Mouse (Mus musculus) hindbrain, embryonic 16.5 days (tissue): ENCODE measurements around the gene Vps26a. TPM values are rescaled to one million over a fixed set of nuclear protein-coding genes. Genes with fewer than 3 reads are reported as not detected.

Experiments
- ATAC-seq: fragments of 200-750 bp; cut with Nextera tagmentation; 2 replicates; pipeline ENCODE4 v1.8.0; 2017; ENCODE audit warnings: moderate TSS enrichment, moderate library complexity
- H3K27ac ChIP-seq: fragments of 300-500 bp; sonication (generic); 2 replicates; pipeline ENCODE4 v1.5.1; 2014; ENCODE audit warnings: low read depth, mild to moderate bottlenecking, control low read depth, low read length, moderate library complexity
- H3K27me3 ChIP-seq: fragments of 300-500 bp; sonication (generic); replicated peaks from 2 replicates; pipeline ENCODE4 v1.6.1; 2014; ENCODE audit warnings: low read length; ENCODE audit not compliant: control insufficient read depth, insufficient read depth
- H3K36me3 ChIP-seq: fragments of 300-500 bp; sonication (generic); 2 replicates; pipeline ENCODE4 v1.6.1; 2014; ENCODE audit warnings: mild to moderate bottlenecking, low read length, moderate library complexity, mixed read lengths; ENCODE audit not compliant: control insufficient read depth, insufficient read depth
- H3K4me1 ChIP-seq: fragments of 300-500 bp; sonication (generic); 2 replicates; pipeline ENCODE4 v1.6.1; 2014; ENCODE audit warnings: low read depth, low read length; ENCODE audit not compliant: control insufficient read depth, insufficient read depth
- H3K4me2 ChIP-seq: fragments of 300-500 bp; sonication (generic); 2 replicates; pipeline ENCODE4 v1.6.1; 2014; ENCODE audit warnings: mild to moderate bottlenecking, low read length, control low read depth, moderate library complexity
- H3K4me3 ChIP-seq: fragments of 300-500 bp; sonication (generic); 2 replicates; pipeline ENCODE4 v1.5.1; 2014; ENCODE audit warnings: mild to moderate bottlenecking, low read length, control low read depth, moderate library complexity
- H3K9ac ChIP-seq: fragments of 300-500 bp; sonication (generic); 2 replicates; pipeline ENCODE4 v1.6.1; 2014; ENCODE audit warnings: low read depth, mild to moderate bottlenecking, control low read depth, low read length, moderate library complexity
- H3K9me3 ChIP-seq: fragments of 300-500 bp; sonication (generic); 2 replicates; pipeline ENCODE4 v1.6.1; 2014; ENCODE audit warnings: mild to moderate bottlenecking, low read length, moderate library complexity; ENCODE audit not compliant: control insufficient read depth
- WGBS: fragments of 180-500 bp; shearing (Covaris S2); extraction: QIAGEN DNeasy Blood & Tissue Kit; methylation state at CpG from one replicate; pipeline ENCODE4 v1.1.7; 2014; 5-methylcytosine and 5-hydroxymethylcytosine counted together
- polyA plus RNA-seq: library from polyadenylated mRNA; unstranded; fragments of >200 nt; fragmentation: Nextera tagmentation; extraction: Ambion mirVana; gene quantifications from 2 replicates; pipeline ENCODE4 v1.2.1, GENCODE M21; 2015

Gene Vps26a
- polyA plus RNA-seq, 1 experiment from 2014 or later = 61.1 TPM

GRCm38 (mm10) chr10:62512855-62513254, 26.2 kb upstream of the Vps26a start:
- H3K4me1 ChIP-seq = no peaks in the 10 kb centered on the region
- WGBS = 95% methylated on average over 4 of the region's 4 CpGs
- no peaks in the 10 kb centered on the region for H3K36me3 ChIP-seq
- no peaks in the 10 kb centered on the region for H3K27me3 ChIP-seq
- H3K9ac ChIP-seq = no peak overlapping the region
- no peak overlapping the region for H3K4me2 ChIP-seq
- H3K4me3 ChIP-seq = no peak overlapping the region
- ATAC-seq = no peak
- H3K9me3 ChIP-seq = no peaks in the 10 kb centered on the region
- no peak overlapping the region for H3K27ac ChIP-seq

GRCm38 (mm10) chr10:62511528-62511927, 24.9 kb upstream of the Vps26a start:
- ATAC-seq = no peak
- Histone ChIP-seq H3K4me1 (no peaks in the 10 kb centered on the region), H3K9me3 (no peaks in the 10 kb centered on the region), H3K27ac (no peak overlapping the region), H3K27me3 (no peaks in the 10 kb centered on the region; the same call in 1 of the 2 replicates), H3K9ac (no peak overlapping the region), H3K4me2 (no peak overlapping the region), H3K36me3 (no peaks in the 10 kb centered on the region), H3K4me3 (no peak overlapping the region)
- WGBS = 81% methylated on average over 6 of the region's 6 CpGs

DNA sequence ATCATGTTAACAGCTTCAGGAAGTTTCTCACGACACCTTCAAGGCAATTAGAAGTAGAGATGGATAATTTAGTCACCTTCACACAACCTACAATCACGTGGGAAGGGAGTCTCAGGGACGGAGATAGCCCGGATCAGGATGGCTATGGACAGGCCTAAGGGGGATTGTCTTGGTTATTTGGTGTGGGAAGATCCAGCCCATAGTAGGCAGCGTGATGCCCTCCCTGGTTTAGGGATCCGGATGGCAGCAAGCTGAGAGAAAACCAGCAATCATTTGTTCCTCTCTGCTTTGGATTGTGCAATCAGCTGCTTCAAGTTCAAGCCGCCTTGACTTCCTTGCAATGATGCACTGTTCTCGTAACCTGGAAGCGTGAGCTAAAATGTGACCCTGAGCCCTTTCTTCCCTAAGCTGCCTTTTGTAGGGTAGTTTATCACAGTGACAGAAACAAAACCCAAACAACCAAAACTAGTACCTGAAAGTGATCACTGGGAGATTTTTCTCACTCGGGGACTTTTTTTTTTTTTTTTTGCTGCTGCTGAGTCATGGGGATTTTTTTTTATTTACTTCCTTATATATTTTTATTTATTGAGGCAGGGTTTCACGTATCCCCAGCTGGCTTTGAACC, 22.5 kb upstream of the Vps26a start:
- Histone ChIP-seq H3K4me1 (no peaks in the 10 kb centered on the region), H3K9ac (no peak overlapping the region), H3K27ac (no peak overlapping the region), H3K4me2 (no peak overlapping the region; the same call in 1 of the 2 replicates), H3K36me3 (no peaks in the 10 kb centered on the region), H3K9me3 (no peaks in the 10 kb centered on the region), H3K4me3 (no peak overlapping the region), H3K27me3 (no peaks in the 10 kb centered on the region; the same call in 1 of the 2 replicates)
- ATAC-seq = no peak
- 74% methylated on average over 11 of the region's 11 CpGs for WGBS

GRCm38 (mm10) chr10:62508459-62508858, 21.9 kb upstream of the Vps26a start:
- peak overlapping the region; percentile 63 for H3K4me2 ChIP-seq
- no peak for ATAC-seq
- peak overlapping the region; percentile 36 for H3K4me3 ChIP-seq
- no peaks in the 10 kb centered on the region for H3K4me1 ChIP-seq
- H3K9me3 ChIP-seq = no peaks in the 10 kb centered on the region
- H3K27me3 ChIP-seq = no peaks in the 10 kb centered on the region; the same call in 1 of the 2 replicates
- H3K36me3 ChIP-seq = no peaks in the 10 kb centered on the region
- 0 out of 2 replicates have a peak overlapping the region, but pooled peaks have one; percentile 29 for H3K27ac ChIP-seq
- 9% methylated on average over 11 of the region's 11 CpGs for WGBS
- peak overlapping the region; percentile 54; the same call in 1 of the 2 replicates for H3K9ac ChIP-seq

- Histone ChIP-seq H3K27me3 (no peaks in the 10 kb centered on the region; the same call in 1 of the 2 replicates), H3K9ac (no peak overlapping the region; the same call in 1 of the 2 replicates), H3K4me2 (peak overlapping the region; percentile 63), H3K4me1 (no peaks in the 10 kb centered on the region), H3K27ac (peak overlapping the region; percentile 56; the same call in 1 of the 2 replicates), H3K9me3 (no peaks in the 10 kb centered on the region), H3K36me3 (no peaks in the 10 kb centered on the region), H3K4me3 (peak overlapping the region; percentile 36)
- 20% methylated on average over 18 of the region's 18 CpGs for WGBS
- no peak for ATAC-seq
Observed at GRCm38 (mm10) chr10:62507591-62508308, 21.1 kb upstream of the Vps26a start.

DNA sequence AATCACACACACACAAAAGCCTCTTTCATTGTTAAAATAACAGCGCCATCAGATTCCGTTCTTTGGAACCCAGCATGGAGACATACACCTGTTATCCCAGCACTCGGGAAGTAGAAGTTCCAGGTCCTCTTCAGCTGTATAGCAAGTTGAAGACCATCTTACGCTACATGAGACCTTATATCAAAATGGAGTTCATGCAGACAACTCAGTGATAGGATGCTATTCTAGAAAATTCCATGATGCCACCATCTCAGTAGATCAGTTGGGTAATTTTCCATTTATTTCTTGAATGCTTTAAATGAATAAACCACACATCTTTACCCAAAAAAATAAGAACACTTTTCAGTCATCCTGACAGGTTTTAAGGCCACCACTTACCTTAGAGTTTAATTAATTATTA, 20.5 kb upstream of the Vps26a start:
- Histone ChIP-seq H3K4me2 (no peak overlapping the region), H3K27me3 (no peaks in the 10 kb centered on the region; the same call in 1 of the 2 replicates), H3K36me3 (no peaks in the 10 kb centered on the region), H3K27ac (no peak overlapping the region), H3K9ac (no peak overlapping the region), H3K9me3 (no peaks in the 10 kb centered on the region), H3K4me1 (no peaks in the 10 kb centered on the region), H3K4me3 (no peak overlapping the region)
- ATAC-seq = no peak
- WGBS = 96% methylated on average over 4 of the region's 4 CpGs

GRCm38 (mm10) chr10:62506019-62506556, 19.5 kb upstream of the Vps26a start:
- Histone ChIP-seq H3K4me3 (no peak overlapping the region), H3K9me3 (no peaks in the 10 kb centered on the region), H3K27me3 (no peaks in the 10 kb centered on the region; the same call in 1 of the 2 replicates), H3K4me1 (no peaks in the 10 kb centered on the region), H3K27ac (no peak overlapping the region), H3K9ac (no peak overlapping the region), H3K4me2 (no peak overlapping the region), H3K36me3 (no peaks in the 10 kb centered on the region)
- WGBS = 88% methylated on average over 17 of the region's 17 CpGs
- no peak for ATAC-seq

DNA sequence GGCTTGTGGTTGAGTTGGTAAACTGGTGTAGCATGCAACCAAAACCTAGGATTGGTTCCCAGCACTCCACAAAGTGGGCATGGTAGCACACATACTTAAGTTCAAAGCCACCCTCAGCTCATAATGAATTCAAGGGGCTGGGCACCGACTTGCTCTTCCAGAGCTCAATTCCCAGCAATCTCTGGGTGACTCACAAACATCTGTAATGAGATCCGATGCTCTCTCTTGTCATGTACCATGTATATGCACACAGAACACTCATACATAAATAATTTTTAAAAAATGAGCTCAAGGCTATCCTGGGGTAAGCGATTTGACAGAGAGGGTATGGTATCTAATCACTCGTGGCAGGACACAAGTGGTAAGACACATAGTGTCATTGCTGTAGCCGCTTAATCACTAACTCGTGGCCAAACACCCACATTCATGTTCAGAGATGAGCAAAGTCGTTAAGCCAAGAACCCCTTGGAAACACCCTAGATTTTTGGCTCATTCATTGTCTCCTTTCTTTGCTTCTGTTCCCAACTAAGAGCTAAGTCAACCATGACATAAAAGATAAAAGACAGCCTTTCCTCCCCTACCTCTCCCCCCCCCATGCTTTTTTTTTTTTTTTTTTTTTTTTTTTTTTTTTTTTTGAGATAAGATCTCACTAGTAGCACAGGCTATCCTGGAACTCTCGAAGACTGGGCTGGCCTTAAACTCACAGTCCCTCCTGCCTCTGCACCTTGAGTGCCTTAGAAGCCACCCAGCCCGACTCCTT, 18.8 kb upstream of the Vps26a start:
- Histone ChIP-seq H3K4me3 (no peak overlapping the region), H3K36me3 (no peaks in the 10 kb centered on the region), H3K9me3 (no peaks in the 10 kb centered on the region), H3K4me1 (no peaks in the 10 kb centered on the region), H3K27me3 (no peaks in the 10 kb centered on the region; the same call in 1 of the 2 replicates), H3K9ac (no peak overlapping the region), H3K4me2 (no peak overlapping the region), H3K27ac (no peak overlapping the region)
- no peak for ATAC-seq
- 80% methylated on average over 9 of the region's 9 CpGs for WGBS
